Mouse (Mus musculus) limb, embryonic 10.5 days (tissue): ENCODE results near the gene Arhgef40. TPM values are rescaled to one million over a fixed set of nuclear protein-coding genes. Genes with fewer than 3 reads are reported as not detected.

Source experiments
- DNase-seq: peaks from one replicate; pipeline ENCODE4 v3.0.0-alpha.2; 2017; ENCODE audit warnings: low spot score
- H3K27ac ChIP-seq: fragments of 300-500 bp; sonication (generic); 2 replicates; pipeline ENCODE4 v1.5.1; 2016; ENCODE audit warnings: mild to moderate bottlenecking
- H3K27me3 ChIP-seq: fragments of 300-500 bp; sonication (generic); 2 replicates; pipeline ENCODE4 v1.6.1; 2016; ENCODE audit warnings: low read depth, mild to moderate bottlenecking; ENCODE audit not compliant: poor library complexity, severe bottlenecking
- H3K36me3 ChIP-seq: fragments of 300-500 bp; sonication (generic); 2 replicates; pipeline ENCODE4 v1.6.1; 2016; ENCODE audit warnings: mild to moderate bottlenecking, moderate library complexity
- H3K4me1 ChIP-seq: fragments of 300-500 bp; sonication (generic); 2 replicates; pipeline ENCODE4 v1.6.1; 2016
- H3K4me3 ChIP-seq: fragments of 300-500 bp; sonication (generic); 2 replicates; pipeline ENCODE4 v1.5.1; 2016; ENCODE audit warnings: mild to moderate bottlenecking, moderate library complexity
- H3K9me3 ChIP-seq: fragments of 300-500 bp; sonication (generic); replicated peaks from 2 replicates; pipeline ENCODE4 v1.6.1; 2016; ENCODE audit warnings: mild to moderate bottlenecking
- WGBS: fragments of 180-500 bp; shearing (Covaris S2); methylation state at CpG from one replicate; pipeline ENCODE4 v1.1.7; 2016; 5-methylcytosine and 5-hydroxymethylcytosine counted together
- polyA plus RNA-seq: library from polyadenylated mRNA; unstranded; fragments of >200 nt; fragmentation: Nextera tagmentation; extraction: Ambion mirVana; gene quantifications from 2 replicates; pipeline ENCODE4 v1.2.1, GENCODE M21; 2016

Gene Arhgef40
- polyA plus RNA-seq, 1 experiment from 2014 or later = 236 TPM

- WGBS = 97% methylated on average over 23 of the region's 23 CpGs
- H3K27ac ChIP-seq = no peak overlapping the region
- no peak for DNase-seq
- no peak overlapping the region for H3K4me3 ChIP-seq
- H3K36me3 ChIP-seq = peaks cover 74% of the 10 kb centered on the region
- H3K27me3 ChIP-seq = no peaks in the 10 kb centered on the region
- no peaks in the 10 kb centered on the region for H3K9me3 ChIP-seq
- H3K4me1 ChIP-seq = peaks cover 43% of the 10 kb centered on the region
Observed at GRCm38 (mm10) chr14:52006771-52007170, 22.3 kb downstream of the Arhgef40 start.

GRCm38 (mm10) chr14:52008321-52009203 is 24.0 kb downstream of the Arhgef40 start:
- Histone ChIP-seq H3K4me1 (peaks cover 60% of the 10 kb centered on the region), H3K36me3 (peaks cover 56% of the 10 kb centered on the region), H3K4me3 (peak overlapping the region; percentile 34)

GRCm38 (mm10) chr14:52009361-52009760 is 24.8 kb downstream of the Arhgef40 start:
- Histone ChIP-seq H3K9me3 (no peaks in the 10 kb centered on the region), H3K27me3 (no peaks in the 10 kb centered on the region), H3K4me3 (peak overlapping the region; percentile 34), H3K4me1 (peaks cover 57% of the 10 kb centered on the region), H3K36me3 (peaks cover 48% of the 10 kb centered on the region), H3K27ac (peak overlapping the region; percentile 71)
- DNase-seq = no peak
- whole genome bisulfite sequencing = 52% methylated on average over 26 of the region's 26 CpGs

More at GRCm38 (mm10) chr14:52008321-52009203, 24.0 kb downstream of the Arhgef40 start:
- DNase-seq = peak; percentile 96
- 60% methylated on average over 38 of the region's 38 CpGs for WGBS
- H3K9me3 ChIP-seq = no peaks in the 10 kb centered on the region
- H3K27ac ChIP-seq = peak overlapping the region; percentile 71
- no peaks in the 10 kb centered on the region for H3K27me3 ChIP-seq

GRCm38 (mm10) chr14:52009841-52010240 is 25.3 kb downstream of the Arhgef40 start:
- H3K9me3 ChIP-seq = no peaks in the 10 kb centered on the region
- DNase-seq = no peak
- H3K27ac ChIP-seq = peak overlapping the region; percentile 74; the same call in 1 of the 2 replicates
- no peaks in the 10 kb centered on the region for H3K27me3 ChIP-seq
- WGBS = 59% methylated on average over 6 of the region's 6 CpGs
- peaks cover 57% of the 10 kb centered on the region for H3K4me1 ChIP-seq
- H3K4me3 ChIP-seq = no peak overlapping the region
- peaks cover 43% of the 10 kb centered on the region for H3K36me3 ChIP-seq

GRCm38 (mm10) chr14:52010446-52011111 is 26.1 kb downstream of the Arhgef40 start:
- WGBS = 2% methylated on average over 9 of the region's 9 CpGs
- DNase-seq = no peak

GRCm38 (mm10) chr14:52011683-52012082 is 27.2 kb downstream of the Arhgef40 start:
- no peak overlapping the region for H3K4me3 ChIP-seq
- WGBS = 69% methylated on average over 1 of the region's 1 CpGs
- H3K4me1 ChIP-seq = peaks cover 75% of the 10 kb centered on the region
- no peak for DNase-seq
- H3K9me3 ChIP-seq = no peaks in the 10 kb centered on the region
- no peaks in the 10 kb centered on the region for H3K27me3 ChIP-seq
- H3K27ac ChIP-seq = 0 out of 2 replicates have a peak overlapping the region, but pooled peaks have one; percentile 0
- peaks cover 26% of the 10 kb centered on the region for H3K36me3 ChIP-seq

More at GRCm38 (mm10) chr14:52010446-52011111, 26.1 kb downstream of the Arhgef40 start:
- Histone ChIP-seq H3K27me3 (no peaks in the 10 kb centered on the region), H3K4me1 (peaks cover 64% of the 10 kb centered on the region), H3K27ac (peak overlapping the region; percentile 74), H3K4me3 (peak overlapping the region; percentile 40), H3K36me3 (peaks cover 36% of the 10 kb centered on the region), H3K9me3 (no peaks in the 10 kb centered on the region)

- Histone ChIP-seq H3K9me3 (no peaks in the 10 kb centered on the region), H3K27ac (no peak overlapping the region), H3K36me3 (peaks cover 22% of the 10 kb centered on the region), H3K4me3 (no peak overlapping the region), H3K4me1 (peaks cover 79% of the 10 kb centered on the region), H3K27me3 (no peaks in the 10 kb centered on the region)
- DNase-seq = no peak
- WGBS = 92% methylated on average over 4 of the region's 4 CpGs
Observed at GRCm38 (mm10) chr14:52012085-52012484, 27.6 kb downstream of the Arhgef40 start.

- peaks cover 18% of the 10 kb centered on the region for H3K36me3 ChIP-seq
- no peaks in the 10 kb centered on the region for H3K9me3 ChIP-seq
- H3K27ac ChIP-seq = 0 out of 2 replicates have a peak overlapping the region, but pooled peaks have one; percentile 30
- peak overlapping the region; percentile 80; the same call in 1 of the 2 replicates for H3K4me3 ChIP-seq
- 82% methylated on average over 5 of the region's 5 CpGs for WGBS
- H3K4me1 ChIP-seq = peaks cover 79% of the 10 kb centered on the region
- no peak for DNase-seq
- no peaks in the 10 kb centered on the region for H3K27me3 ChIP-seq
Observed at GRCm38 (mm10) chr14:52012553-52012952, 28.0 kb downstream of the Arhgef40 start.

GRCm38 (mm10) chr14:52013021-52013610 is 28.6 kb downstream of the Arhgef40 start:
- peak overlapping the region; percentile 80 for H3K4me3 ChIP-seq
- peak overlapping the region; percentile 96 for H3K27ac ChIP-seq
- H3K9me3 ChIP-seq = no peaks in the 10 kb centered on the region
- H3K27me3 ChIP-seq = no peaks in the 10 kb centered on the region
- H3K36me3 ChIP-seq = peaks cover 20% of the 10 kb centered on the region
- WGBS = 69% methylated on average over 8 of the region's 8 CpGs
- peaks cover 79% of the 10 kb centered on the region for H3K4me1 ChIP-seq
- no peak for DNase-seq

GRCm38 (mm10) chr14:52013771-52014219 is 29.3 kb downstream of the Arhgef40 start:
- peak; percentile 72 for DNase-seq
- H3K4me1 ChIP-seq = peaks cover 78% of the 10 kb centered on the region
- WGBS = 2% methylated on average over 16 of the region's 24 CpGs

GRCm38 (mm10) chr14:52014271-52014760 is 29.8 kb downstream of the Arhgef40 start:
- peak overlapping the region; percentile 80 for H3K4me3 ChIP-seq
- peaks cover 13% of the 10 kb centered on the region for H3K36me3 ChIP-seq
- H3K27me3 ChIP-seq = no peaks in the 10 kb centered on the region
- no peak for DNase-seq
- WGBS = 7% methylated on average over 9 of the region's 80 CpGs
- peak overlapping the region; percentile 96 for H3K27ac ChIP-seq
- no peaks in the 10 kb centered on the region for H3K9me3 ChIP-seq
- peaks cover 79% of the 10 kb centered on the region for H3K4me1 ChIP-seq

More at GRCm38 (mm10) chr14:52013771-52014219, 29.3 kb downstream of the Arhgef40 start:
- H3K27ac ChIP-seq = peak overlapping the region; percentile 96
- H3K36me3 ChIP-seq = peaks cover 18% of the 10 kb centered on the region
- peak overlapping the region; percentile 80 for H3K4me3 ChIP-seq
- no peaks in the 10 kb centered on the region for H3K27me3 ChIP-seq
- no peaks in the 10 kb centered on the region for H3K9me3 ChIP-seq

- Histone ChIP-seq H3K4me3 (peak overlapping the region; percentile 80), H3K9me3 (no peaks in the 10 kb centered on the region), H3K36me3 (peaks cover 11% of the 10 kb centered on the region), H3K4me1 (peaks cover 75% of the 10 kb centered on the region), H3K27ac (peak overlapping the region; percentile 96), H3K27me3 (no peaks in the 10 kb centered on the region)
- WGBS = 2% methylated on average over 27 of the region's 28 CpGs
- peak; percentile 79 for DNase-seq
Observed at GRCm38 (mm10) chr14:52014761-52015311, 30.3 kb downstream of the Arhgef40 start.
